Mouse (Mus musculus): ENCODE measurements around the gene 9030025P20Rik.
"Not testable (repeated sequence)": the region's sequence is repeated elsewhere in the genome, so short reads cannot be mapped to it uniquely, and the experiment has no call there.

Gene 9030025P20Rik

GRCm38 (mm10) chr17:14978362-14979038 is at the start of gene 9030025P20Rik, which contains the start of gene Gm3417:
TSS of gene 9030025P20Rik (plus strand) at chr17:14978468.
TSS of gene Gm3417 (minus strand) at chr17:14978790.
- not testable (repeated sequence) for DNase-seq

- no peak for DNase-seq
These were observed 49.6 kb upstream of the 9030025P20Rik start for GRCm38 (mm10) chr17:14928631-14929030.

- no peak for DNase-seq
These were observed 47.6 kb upstream of the 9030025P20Rik start for GRCm38 (mm10) chr17:14930697-14931096.

- no peak for DNase-seq
These were observed 46.8 kb upstream of the 9030025P20Rik start for GRCm38 (mm10) chr17:14931469-14931868.

GRCm38 (mm10) chr17:14935280-14935679 is 43.0 kb upstream of the 9030025P20Rik start:
- not testable (repeated sequence) for DNase-seq

- DNase-seq = no peak
These were observed 42.2 kb upstream of the 9030025P20Rik start for GRCm38 (mm10) chr17:14935841-14936605.

- not testable (repeated sequence) for DNase-seq
These were observed 36.1 kb upstream of the 9030025P20Rik start for GRCm38 (mm10) chr17:14942181-14942580.

GRCm38 (mm10) chr17:14943009-14943728 is 35.1 kb upstream of the 9030025P20Rik start, which contains the start of the genes Wdr27 and 1600012H06Rik:
TSS of gene Wdr27 (minus strand) at chr17:14943158.
TSS of gene 1600012H06Rik (plus strand) at chr17:14943184.
- DNase-seq = peak; percentile 99

GRCm38 (mm10) chr17:14943729-14944059 is 34.6 kb upstream of the 9030025P20Rik start:
- DNase-seq = no peak

- no peak for DNase-seq
These were observed 33.7 kb upstream of the 9030025P20Rik start for GRCm38 (mm10) chr17:14944551-14944950.

- DNase-seq = no peak
These were observed 29.0 kb upstream of the 9030025P20Rik start for GRCm38 (mm10) chr17:14949161-14949827.

- peak; percentile 26 for DNase-seq
These were observed 24.8 kb upstream of the 9030025P20Rik start for GRCm38 (mm10) chr17:14953452-14953851.

GRCm38 (mm10) chr17:14958686-14959327 is 19.5 kb upstream of the 9030025P20Rik start:
- no peak for DNase-seq

GRCm38 (mm10) chr17:14959979-14960378 is 18.3 kb upstream of the 9030025P20Rik start:
- DNase-seq = no peak

- no peak for DNase-seq
These were observed 17.7 kb upstream of the 9030025P20Rik start for GRCm38 (mm10) chr17:14960520-14960919.

GRCm38 (mm10) chr17:14960951-14961556 is 17.2 kb upstream of the 9030025P20Rik start, which contains the start of gene Phf10:
TSS of gene Phf10 (minus strand) at chr17:14961273.
- DNase-seq = peak; percentile 13

- not testable (repeated sequence) for DNase-seq
These were observed 16.6 kb upstream of the 9030025P20Rik start for GRCm38 (mm10) chr17:14961557-14962154.

- not testable (repeated sequence) for DNase-seq
These were observed 9.8 kb upstream of the 9030025P20Rik start for GRCm38 (mm10) chr17:14968373-14968913.

- DNase-seq = not testable (repeated sequence)
These were observed 428 bp upstream of the 9030025P20Rik start for GRCm38 (mm10) chr17:14977718-14978361.

GRCm38 (mm10) chr17:14990116-14990702 is 11.9 kb downstream of the 9030025P20Rik start:
- not testable (repeated sequence) for DNase-seq
